Mouse (Mus musculus): Measurements from ENCODE around the gene Ccl17. TPM values are rescaled to one million over a fixed set of nuclear protein-coding genes. Genes with fewer than 3 reads are reported as not detected.

The Ccl17 gene
- polyA plus RNA-seq, 1 experiment from 2014 or later, result not detected

DNA sequence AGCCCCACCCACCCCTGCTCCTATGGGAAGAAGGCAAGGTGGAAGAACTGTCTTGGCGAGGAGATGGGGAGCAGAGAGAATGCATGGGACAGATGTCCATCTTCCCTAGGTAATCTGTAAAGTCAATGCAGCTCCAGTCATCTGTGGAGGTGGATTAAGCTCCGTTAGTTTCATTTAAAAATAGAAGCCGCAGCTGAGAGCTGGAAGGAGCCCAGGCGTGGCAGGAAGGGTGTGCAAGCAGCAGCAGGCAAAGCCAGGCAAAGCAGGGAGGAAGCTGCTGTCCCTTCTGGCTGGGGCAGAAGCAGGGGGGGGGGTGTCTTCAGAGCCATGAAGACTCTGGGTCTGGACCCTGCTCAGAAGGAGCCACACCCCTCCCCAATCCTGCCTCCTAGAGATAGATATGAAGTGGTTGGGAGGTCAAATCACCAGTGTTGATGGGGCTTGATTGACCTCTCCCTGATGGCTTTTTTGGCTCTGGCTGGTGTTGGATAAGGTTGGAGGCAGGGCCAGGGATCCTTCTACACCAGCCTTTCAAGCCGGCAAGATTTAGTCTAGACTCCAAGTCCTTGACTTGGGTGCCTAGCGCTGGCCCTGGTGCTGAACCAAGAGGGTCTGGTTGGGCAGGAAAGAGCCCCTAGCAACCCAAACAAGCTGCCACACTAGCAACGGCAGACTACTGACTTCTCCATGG lies 9.8 kb upstream of the Ccl17 start:
- 38% methylated on average over 7 of the region's 7 CpGs for WGBS (ENCODE audit: insufficient replicate concordance)
- H3K36me3 ChIP-seq (replicated peaks; ENCODE audit: insufficient read depth, low read length), result no peaks in the 10 kb centered on the region
- H3K9me3 ChIP-seq (ENCODE audit: low read length), result no peaks in the 10 kb centered on the region
- H3K9ac ChIP-seq (replicated peaks), result no peak overlapping the region
- H3K27ac ChIP-seq (ENCODE audit: low read depth), result no peak overlapping the region
- TF ChIP-seq EP300 (IDR thresholded peaks at IDR 0.05; ENCODE audit: low read depth) (no peak), CTCF (IDR thresholded peaks at IDR 0.05; ENCODE audit: low read depth) (no peak)
- H3K27me3 ChIP-seq (ENCODE audit: insufficient read depth, low read length), result 0 out of 2 replicates have a peak, but pooled peaks cover 2% of the 10 kb centered on the region
- no peak overlapping the region for H3K4me2 ChIP-seq (ENCODE audit: low read depth, low read length)
- H3K4me1 ChIP-seq (ENCODE audit: insufficient read depth), result peaks cover 10% of the 10 kb centered on the region
- ATAC-seq, result no peak
- no peak overlapping the region for H3K4me3 ChIP-seq (ENCODE audit: low read depth, low read length)
- peak; percentile 35 for DNase-seq

DNA sequence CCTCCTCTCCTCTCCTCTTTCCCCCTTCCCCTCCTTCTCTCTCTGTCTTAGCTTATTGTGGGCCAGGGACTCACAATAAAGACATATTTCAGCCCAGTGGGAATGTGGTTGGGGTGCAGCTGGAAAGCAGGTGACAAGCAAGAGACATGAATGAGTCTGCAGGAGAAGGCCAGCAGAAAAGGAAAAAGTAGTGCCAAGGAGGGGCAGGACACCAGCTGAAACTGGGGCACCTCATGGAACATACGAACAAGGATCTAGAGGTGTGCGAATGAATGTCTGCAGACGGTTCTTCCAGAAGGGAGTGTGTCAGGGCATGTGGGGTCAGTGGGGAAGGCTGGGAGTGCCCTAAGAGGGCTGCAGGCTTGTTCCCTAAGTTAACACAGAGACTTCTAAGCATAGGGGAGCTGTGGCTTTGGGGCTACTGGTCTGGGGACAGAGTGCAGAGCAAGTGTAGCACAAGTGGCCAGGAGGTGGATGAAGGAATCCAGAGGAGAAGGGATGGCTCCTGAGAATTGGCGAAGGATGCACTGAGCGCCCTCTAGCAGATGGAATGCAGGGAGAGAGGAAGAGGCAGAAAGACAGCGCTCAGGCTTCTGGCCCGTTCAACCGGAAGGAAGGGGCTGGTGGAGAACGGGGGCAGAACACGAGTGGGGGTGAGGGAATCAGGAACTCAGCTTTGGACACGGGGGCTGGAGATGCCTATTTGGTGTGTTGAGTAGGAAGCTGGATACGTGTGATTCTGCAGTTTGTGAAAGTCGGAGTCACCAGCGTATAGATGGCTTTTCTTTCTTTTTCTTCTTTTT lies 8.8 kb upstream of the Ccl17 start:
- TF ChIP-seq EP300 (IDR thresholded peaks at IDR 0.05; ENCODE audit: low read depth) (no peak), CTCF (IDR thresholded peaks at IDR 0.05; ENCODE audit: low read depth) (peak; percentile 59)
- Histone ChIP-seq H3K9ac (replicated peaks) (no peak overlapping the region), H3K4me1 (ENCODE audit: insufficient read depth) (peaks cover 10% of the 10 kb centered on the region), H3K27ac (ENCODE audit: low read depth) (no peak overlapping the region), H3K36me3 (replicated peaks; ENCODE audit: insufficient read depth, low read length) (no peaks in the 10 kb centered on the region), H3K27me3 (ENCODE audit: insufficient read depth, low read length) (0 out of 2 replicates have a peak, but pooled peaks cover 2% of the 10 kb centered on the region), H3K4me2 (ENCODE audit: low read depth, low read length) (0 out of 2 replicates have a peak overlapping the region, but pooled peaks have one; percentile 4), H3K9me3 (ENCODE audit: low read length) (no peaks in the 10 kb centered on the region), H3K4me3 (ENCODE audit: low read depth, low read length) (no peak overlapping the region)
- ATAC-seq (no peak), DNase-seq (no peak)
- whole genome bisulfite sequencing (ENCODE audit: insufficient replicate concordance), result 37% methylated on average over 14 of the region's 14 CpGs

DNA sequence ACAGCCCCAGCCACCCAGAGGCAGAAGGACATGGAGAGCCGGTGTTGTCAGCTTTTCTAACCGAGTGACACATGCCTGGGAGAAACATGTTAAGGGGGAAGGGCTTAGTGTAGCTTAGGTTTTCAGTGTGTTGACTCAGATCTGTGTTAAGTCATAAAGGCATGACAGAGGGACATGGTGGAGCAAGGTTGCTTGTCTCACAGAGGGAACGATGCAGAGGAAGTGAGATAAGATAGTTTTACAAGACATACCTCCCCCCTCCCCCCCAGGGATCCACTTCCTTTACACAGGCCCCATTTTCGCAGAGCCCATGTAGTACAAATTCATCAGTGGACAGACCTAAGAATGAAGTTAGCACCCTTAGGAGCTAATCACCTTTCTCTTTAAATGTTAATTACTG lies 7.9 kb upstream of the Ccl17 start:
- peak; percentile 21 for ATAC-seq

DNA sequence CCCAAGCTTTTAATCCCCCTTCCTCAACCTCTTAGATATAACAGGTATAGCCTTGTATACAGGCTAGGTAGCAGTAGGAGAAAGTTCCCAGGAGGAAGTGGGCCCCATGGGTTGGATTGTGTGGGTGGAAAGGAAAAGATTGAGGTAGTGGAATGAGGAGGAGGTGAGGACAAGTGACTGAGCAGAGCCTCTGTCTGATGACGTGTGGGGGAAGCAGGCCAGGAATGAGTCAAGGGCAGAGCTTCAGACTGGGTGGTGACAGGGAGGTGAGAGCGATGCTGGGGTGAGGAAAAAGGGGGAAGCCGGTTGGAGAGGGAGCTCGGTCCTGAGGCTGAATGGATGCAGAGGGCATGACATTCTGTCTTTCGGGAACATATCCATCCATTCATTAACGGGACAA lies 6.7 kb upstream of the Ccl17 start:
- Histone ChIP-seq H3K4me2 (ENCODE audit: low read depth, low read length) (no peak overlapping the region), H3K9ac (replicated peaks) (no peak overlapping the region), H3K27me3 (ENCODE audit: insufficient read depth, low read length) (0 out of 2 replicates have a peak, but pooled peaks cover 2% of the 10 kb centered on the region), H3K9me3 (ENCODE audit: low read length) (no peaks in the 10 kb centered on the region), H3K4me1 (ENCODE audit: insufficient read depth) (peaks cover 10% of the 10 kb centered on the region), H3K36me3 (replicated peaks; ENCODE audit: insufficient read depth, low read length) (no peaks in the 10 kb centered on the region), H3K27ac (ENCODE audit: low read depth) (no peak overlapping the region), H3K4me3 (ENCODE audit: low read depth, low read length) (no peak overlapping the region)
- TF ChIP-seq EP300 (IDR thresholded peaks at IDR 0.05; ENCODE audit: low read depth), result no peak
- no peak for TF ChIP-seq CTCF (IDR thresholded peaks at IDR 0.05; ENCODE audit: low read depth)
- ATAC-seq (no peak), DNase-seq (no peak)
- whole genome bisulfite sequencing (ENCODE audit: insufficient replicate concordance), result 62% methylated on average over 6 of the region's 6 CpGs

More for the DNA sequence above, 7.9 kb upstream of the Ccl17 start:
- TF ChIP-seq EP300 (IDR thresholded peaks at IDR 0.05; ENCODE audit: low read depth), result no peak
- TF ChIP-seq CTCF (IDR thresholded peaks at IDR 0.05; ENCODE audit: low read depth), result no peak
- no peak overlapping the region for H3K27ac ChIP-seq (ENCODE audit: low read depth)
- peaks cover 10% of the 10 kb centered on the region for H3K4me1 ChIP-seq (ENCODE audit: insufficient read depth)
- H3K4me3 ChIP-seq (ENCODE audit: low read depth, low read length), result no peak overlapping the region
- H3K9me3 ChIP-seq (ENCODE audit: low read length), result no peaks in the 10 kb centered on the region
- no peak overlapping the region for H3K4me2 ChIP-seq (ENCODE audit: low read depth, low read length)
- H3K36me3 ChIP-seq (replicated peaks; ENCODE audit: insufficient read depth, low read length), result no peaks in the 10 kb centered on the region
- no peak for DNase-seq
- H3K9ac ChIP-seq (replicated peaks), result no peak overlapping the region
- WGBS (ENCODE audit: insufficient replicate concordance), result 24% methylated on average over 4 of the region's 4 CpGs
- H3K27me3 ChIP-seq (ENCODE audit: insufficient read depth, low read length), result 0 out of 2 replicates have a peak, but pooled peaks cover 2% of the 10 kb centered on the region

DNA sequence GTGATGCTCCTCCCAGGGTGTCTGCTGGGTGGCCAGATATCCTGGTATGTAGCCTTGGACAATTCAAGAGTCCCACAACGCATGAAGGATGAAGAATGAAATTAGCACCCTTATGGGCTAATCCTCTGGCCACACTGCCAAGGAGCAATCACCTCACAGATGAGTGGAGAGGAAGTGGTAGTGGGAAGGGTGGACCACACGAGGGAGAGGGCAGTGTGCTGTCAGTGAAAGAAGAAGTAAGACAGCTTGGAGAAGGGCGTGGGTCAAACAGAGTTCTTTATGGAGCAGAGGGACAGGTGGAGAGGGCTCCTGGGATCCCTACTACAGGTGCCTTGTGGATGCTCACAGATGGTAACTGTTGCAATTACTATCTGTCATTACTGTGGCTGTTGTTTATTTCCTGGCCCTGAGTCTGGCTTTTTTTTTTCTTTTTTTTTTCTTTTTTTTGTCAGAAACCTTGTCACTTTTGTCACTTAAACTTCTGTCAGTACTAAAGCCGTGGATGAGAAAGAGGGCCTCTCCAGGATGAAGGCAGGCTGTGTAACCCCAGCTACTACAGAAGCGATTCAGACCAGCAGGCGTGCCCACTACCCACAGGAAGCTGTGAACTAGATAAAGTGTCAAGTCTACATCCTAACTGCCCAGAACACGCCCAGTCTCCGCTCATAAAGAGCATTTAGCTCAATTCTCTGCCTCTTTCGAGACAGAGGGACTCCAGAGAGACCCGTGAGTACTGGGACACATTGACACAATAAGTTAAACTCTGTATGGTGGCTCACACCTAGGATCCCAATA lies 5.5 kb upstream of the Ccl17 start:
- Histone ChIP-seq H3K4me1 (ENCODE audit: insufficient read depth) (peaks cover 10% of the 10 kb centered on the region), H3K9me3 (ENCODE audit: low read length) (no peaks in the 10 kb centered on the region), H3K4me2 (ENCODE audit: low read depth, low read length) (no peak overlapping the region), H3K27me3 (ENCODE audit: insufficient read depth, low read length) (0 out of 2 replicates have a peak, but pooled peaks cover 2% of the 10 kb centered on the region), H3K27ac (ENCODE audit: low read depth) (no peak overlapping the region), H3K4me3 (ENCODE audit: low read depth, low read length) (no peak overlapping the region), H3K36me3 (replicated peaks; ENCODE audit: insufficient read depth, low read length) (no peaks in the 10 kb centered on the region), H3K9ac (replicated peaks) (no peak overlapping the region)
- 21% methylated on average over 10 of the region's 10 CpGs for WGBS (ENCODE audit: insufficient replicate concordance)
- TF ChIP-seq CTCF (IDR thresholded peaks at IDR 0.05; ENCODE audit: low read depth), result no peak
- TF ChIP-seq EP300 (IDR thresholded peaks at IDR 0.05; ENCODE audit: low read depth), result no peak
- no peak for ATAC-seq
- DNase-seq, result no peak

All from liver, postnatal 0 days (tissue).